Mouse (Mus musculus): ENCODE data around the gene Polr2c. TPM values are rescaled to one million over a fixed set of nuclear protein-coding genes. Genes with fewer than 3 reads are reported as not detected.
A peak's percentile ranks its signal among the peaks of the same experiment; 100 is the strongest.

Polr2c gene
- 10 to 100 TPM; 72.1 to 79.8 TPM for total RNA-seq (2021)
- long read RNA-seq, experiment 1, transcript Polr2c-201 (9 exons, 1,580 nt) = major isoform, 61 of 107 reads
- long read RNA-seq, experiment 1, partial matches to known transcripts = 0 of 107 reads
- long read RNA-seq, experiment 1, other reads (novel, unspliced or antisense) = 46 of 107 reads
- long read RNA-seq, experiment 2, transcript Polr2c-201 (9 exons, 1,580 nt) = major isoform, 33 of 60 reads
- long read RNA-seq, experiment 2, partial matches to known transcripts = 0 of 60 reads
- long read RNA-seq, experiment 2, other reads (novel, unspliced or antisense) = 26 of 60 reads

DNA sequence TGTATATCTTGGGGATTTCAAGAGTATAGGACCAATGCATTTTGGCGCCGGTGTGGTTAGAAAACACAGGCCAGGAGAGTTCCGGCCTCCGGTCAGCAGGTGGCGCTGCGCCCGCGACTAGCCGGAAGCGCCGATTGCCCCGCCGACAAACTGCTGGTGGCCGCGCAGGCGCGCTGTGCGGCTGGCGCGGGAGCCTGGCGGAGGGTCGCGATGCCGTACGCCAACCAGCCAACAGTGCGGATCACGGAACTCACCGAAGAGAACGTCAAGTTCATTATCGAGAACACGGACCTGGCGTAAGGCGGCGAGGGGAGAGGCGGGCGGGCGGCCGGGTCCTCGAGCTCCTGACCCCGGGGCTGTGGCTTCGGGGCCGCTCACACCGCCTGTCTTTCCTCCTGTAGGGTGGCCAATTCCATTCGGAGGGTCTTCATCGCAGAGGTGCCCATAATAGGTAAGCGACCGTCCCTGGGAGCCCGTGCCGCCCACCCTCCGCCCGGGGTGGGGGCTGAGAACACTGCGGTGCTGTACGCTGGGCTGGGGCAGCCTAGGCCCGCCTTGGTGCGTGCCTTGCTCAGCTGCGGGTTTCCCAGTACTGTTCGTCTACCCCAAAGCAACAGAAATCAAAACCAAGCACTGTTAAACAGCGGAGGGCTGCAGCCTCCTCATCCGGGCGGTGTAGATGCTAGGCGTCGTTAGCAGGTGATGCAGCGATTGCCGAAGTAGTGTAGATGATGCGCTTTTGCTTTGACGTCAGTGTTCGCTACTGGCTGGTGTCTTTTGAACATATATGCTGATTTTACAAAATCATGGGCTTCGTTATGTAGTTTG lies at the start of gene Polr2c:
Polr2c (plus strand) TSS at position 105 of the 828 bp plus-strand sequence.
- intact Hi-C loops (cut with DNase I) = no loop called here
- TF ChIP-seq CTCF (IDR thresholded peaks at IDR 0.05) = peak; percentile 99

DNA sequence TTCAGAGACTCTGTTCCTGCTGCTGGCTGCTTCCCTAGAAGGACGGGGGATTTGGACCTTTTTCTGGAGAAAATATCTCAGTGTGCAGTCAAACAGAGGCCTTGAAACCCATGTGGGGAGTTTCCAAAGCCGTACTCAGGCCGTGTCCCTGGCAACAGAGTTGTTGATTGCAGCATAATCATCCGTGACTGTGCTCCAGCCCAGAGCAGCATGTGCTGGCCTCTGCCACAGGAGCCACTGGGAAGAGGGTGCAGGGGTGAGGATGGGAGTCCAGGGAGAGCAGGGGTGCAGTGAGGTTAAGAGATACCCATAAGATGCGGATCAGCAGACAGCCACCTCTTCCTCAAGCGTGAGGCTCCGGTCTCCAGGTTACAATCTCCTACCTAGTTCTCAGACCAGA lies 49.7 kb upstream of the Polr2c start:
- Histone ChIP-seq H3K27ac (no peak overlapping the region), H3K4me3 (no peak overlapping the region)
- intact Hi-C loops (cut with DNase I) = no loop called here
- no peak for TF ChIP-seq CTCF (IDR thresholded peaks at IDR 0.05)
- no peak for DNase-seq (ENCODE audit: extremely low spot score in 1 of 2, low spot score in 2 of 2)

More for the DNA sequence above, at the start of gene Polr2c:
- Histone ChIP-seq H3K4me3 (peak within 1 kb of the TSS; percentile 96), H3K27ac (peak within 1 kb of the TSS; percentile 93)
- DNase-seq (ENCODE audit: extremely low spot score in 1 of 2, low spot score in 2 of 2) = peak; percentile 89 to 96

DNA sequence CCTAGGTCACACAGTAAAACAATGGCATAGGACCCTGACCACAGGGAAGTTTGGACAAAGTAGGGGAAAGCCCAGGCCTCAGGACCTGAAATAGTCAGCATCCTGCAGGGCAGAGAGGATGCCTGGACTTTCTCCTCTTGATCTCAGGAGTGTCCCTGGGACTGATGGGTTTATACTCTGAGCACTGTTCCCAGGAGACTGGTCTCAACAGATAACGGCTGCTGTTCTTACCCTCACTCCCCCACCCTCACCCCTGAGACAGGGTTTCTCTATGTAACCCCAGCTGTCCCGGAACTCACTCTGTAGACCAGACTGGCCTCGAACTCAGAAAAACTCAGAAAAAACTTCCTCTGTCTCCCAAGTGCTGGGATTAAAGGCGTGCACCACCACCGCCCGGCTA lies 48.9 kb upstream of the Polr2c start:
- H3K27ac ChIP-seq = no peak overlapping the region
- DNase-seq (ENCODE audit: extremely low spot score in 1 of 2, low spot score in 2 of 2) = no peak
- TF ChIP-seq CTCF (IDR thresholded peaks at IDR 0.05) = no peak
- H3K4me3 ChIP-seq = no peak overlapping the region
- intact Hi-C loops (cut with DNase I) = no loop called here

DNA sequence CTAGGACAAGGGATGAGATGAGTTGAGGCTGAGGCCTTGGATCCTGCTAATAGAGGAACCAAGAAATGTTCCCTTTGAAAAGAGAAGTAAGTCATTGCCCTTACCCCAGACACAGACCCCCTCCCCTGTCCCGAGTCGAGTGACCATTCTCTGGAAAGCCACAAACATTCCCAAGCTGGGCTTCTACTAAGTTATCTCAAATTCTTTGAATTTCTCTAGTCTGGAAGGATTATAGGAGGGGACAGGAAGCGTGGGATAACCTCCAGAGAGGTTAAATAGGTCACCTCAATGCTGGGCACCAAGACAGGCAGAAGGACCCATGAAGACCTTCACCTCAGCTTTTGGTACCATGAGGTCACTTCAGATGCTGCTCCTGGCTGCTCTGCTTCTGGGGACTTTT lies 47.1 kb upstream of the Polr2c start, which contains the start of gene Ccl17:
Ccl17 (plus strand) TSS at position 301 of the 400 bp plus-strand sequence.
- TF ChIP-seq CTCF (IDR thresholded peaks at IDR 0.05) = no peak
- intact Hi-C loops (cut with DNase I) = loop anchor here (5.0 to 10.0 kb wide), 2 partner anchors 208 to 285 kb away; partner anchors contain the start of genes Fam192a and Rspry1
- no peak for DNase-seq (ENCODE audit: extremely low spot score in 1 of 2, low spot score in 2 of 2)
- Histone ChIP-seq H3K27ac (peak within 1 kb of the TSS; percentile 58), H3K4me3 (no peak within 1 kb of the TSS)

DNA sequence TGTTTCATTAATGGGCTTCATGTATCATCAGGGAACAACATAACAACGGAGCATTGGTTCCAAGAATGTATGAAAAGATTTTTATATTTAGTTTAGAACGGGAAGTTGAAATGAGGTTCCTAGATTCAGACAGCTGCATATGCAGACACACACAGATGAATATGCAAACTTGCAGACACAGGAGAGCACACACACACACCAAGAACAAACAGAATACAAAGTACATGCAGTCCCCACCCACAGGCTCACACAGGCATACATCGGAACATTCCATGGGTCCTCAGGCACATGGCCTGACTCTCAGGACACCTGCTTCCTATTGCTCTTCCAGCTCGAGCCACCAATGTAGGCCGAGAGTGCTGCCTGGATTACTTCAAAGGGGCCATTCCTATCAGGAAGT lies 46.4 kb upstream of the Polr2c start:
- intact Hi-C loops (cut with DNase I) = loop anchor here (5.0 to 10.0 kb wide), 2 partner anchors 209 to 286 kb away; partner anchors contain the start of genes Fam192a and Rspry1
- no peak for TF ChIP-seq CTCF (IDR thresholded peaks at IDR 0.05)
- DNase-seq (ENCODE audit: extremely low spot score in 1 of 2, low spot score in 2 of 2) = no peak
- H3K4me3 ChIP-seq = no peak overlapping the region
- peak overlapping the region; percentile 44; the same call in 1 of the 2 replicates for H3K27ac ChIP-seq

DNA sequence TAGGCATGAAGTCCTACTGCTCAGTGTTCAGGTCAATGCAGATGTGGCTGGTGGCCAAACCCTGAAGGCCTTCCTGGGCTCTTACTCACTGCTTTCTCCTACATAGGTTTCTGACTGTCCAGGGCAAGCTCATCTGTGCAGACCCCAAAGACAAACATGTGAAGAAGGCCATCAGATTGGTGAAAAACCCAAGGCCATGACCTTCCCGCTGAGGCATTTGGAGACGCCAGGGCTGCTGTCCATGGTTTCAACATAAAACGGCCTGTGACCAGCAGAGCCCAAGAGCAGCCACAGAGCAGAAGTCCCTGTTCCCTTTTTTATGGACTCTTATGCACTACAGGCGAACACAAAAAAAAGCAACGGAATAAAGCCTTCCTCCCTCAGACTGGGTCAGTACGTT lies 45.6 kb upstream of the Polr2c start:
- no peak for TF ChIP-seq CTCF (IDR thresholded peaks at IDR 0.05)
- intact Hi-C loops (cut with DNase I) = loop anchor here (2.0 to 10.0 kb wide), 3 partner anchors 39 to 287 kb away; partner anchors contain the start of genes Cx3cl1, Fam192a and Rspry1
- H3K4me3 ChIP-seq = no peak overlapping the region
- no peak for DNase-seq (ENCODE audit: extremely low spot score in 1 of 2, low spot score in 2 of 2)
- peak overlapping the region; percentile 47 for H3K27ac ChIP-seq

DNA sequence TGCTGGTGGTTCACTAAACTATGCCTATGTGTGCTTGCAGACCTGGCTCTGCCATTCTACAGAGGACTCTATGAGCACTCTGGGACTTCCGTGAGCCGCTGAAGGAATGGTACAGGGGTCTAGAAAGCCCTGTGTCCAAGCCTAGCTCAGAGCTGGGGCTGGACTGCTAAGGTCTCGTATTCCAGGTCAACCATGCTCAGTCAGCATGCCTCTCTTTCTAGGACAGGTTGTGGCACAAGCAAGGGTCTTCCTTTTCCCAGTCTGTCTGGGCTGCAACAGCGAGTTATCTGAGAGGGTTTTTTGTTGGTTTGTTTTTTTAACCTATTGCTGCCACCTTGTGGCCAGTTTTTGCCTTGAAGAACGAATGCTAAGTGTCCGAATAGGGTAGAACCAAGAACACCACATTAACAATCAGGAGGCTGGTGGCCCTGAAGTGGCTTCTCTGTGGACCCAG lies 44.6 kb upstream of the Polr2c start:
- Histone ChIP-seq H3K4me3 (peak overlapping the region; percentile 15; the same call in 1 of the 2 replicates), H3K27ac (peak overlapping the region; percentile 77)
- TF ChIP-seq CTCF (IDR thresholded peaks at IDR 0.05) = peak; percentile 79
- intact Hi-C loops (cut with DNase I) = loop anchor here (1.0 to 10.0 kb wide), 4 partner anchors 40 to 288 kb away; partner anchors contain the start of genes Cx3cl1, Fam192a and Rspry1
- peak; percentile 86 to 89 for DNase-seq (ENCODE audit: extremely low spot score in 1 of 2, low spot score in 2 of 2)

DNA sequence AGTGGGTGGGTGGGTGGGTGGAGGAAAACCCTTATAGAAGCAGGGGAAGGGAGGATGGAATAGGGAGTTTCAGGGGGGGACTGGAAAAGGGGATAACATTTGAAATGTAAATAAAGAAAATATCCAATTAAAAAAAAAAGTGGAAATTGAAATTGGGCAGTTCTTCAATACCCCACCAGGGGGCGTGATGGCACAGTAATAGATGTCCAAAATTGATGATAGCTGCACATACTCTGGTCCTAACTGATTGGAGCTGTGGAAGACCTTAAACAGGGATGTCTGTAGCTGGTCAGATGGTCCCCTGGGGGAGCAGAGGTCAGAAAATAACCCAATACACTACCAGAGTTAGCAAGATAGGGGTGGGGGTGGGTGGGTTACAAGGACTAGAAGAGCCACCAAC lies 42.7 kb upstream of the Polr2c start:
- no peak for DNase-seq (ENCODE audit: extremely low spot score in 1 of 2, low spot score in 2 of 2)
- H3K27ac ChIP-seq = no peak overlapping the region
- no peak overlapping the region for H3K4me3 ChIP-seq
- TF ChIP-seq CTCF (IDR thresholded peaks at IDR 0.05) = peak; percentile 80
- intact Hi-C loops (cut with DNase I) = loop anchor here (2.0 to 10.0 kb wide), 3 partner anchors 94 to 290 kb away; partner anchors contain the start of genes Fam192a and Rspry1

DNA sequence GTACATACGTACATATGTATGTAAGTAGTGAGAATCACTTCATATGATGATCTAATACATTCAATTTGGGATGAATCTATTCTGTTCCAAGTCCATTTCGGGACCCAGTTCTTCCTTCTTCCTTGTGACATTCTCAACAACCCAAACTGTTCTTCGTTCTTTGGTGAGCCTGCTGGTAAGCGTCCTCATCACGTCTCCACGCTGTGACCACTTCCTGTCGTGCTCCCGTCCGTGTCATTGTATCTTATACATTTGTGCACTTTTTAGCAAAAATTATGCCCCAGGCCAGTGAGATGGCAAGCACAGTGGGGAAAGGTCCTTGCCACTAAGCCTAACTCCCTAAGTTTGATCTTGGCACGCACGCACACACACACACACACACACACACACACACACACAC lies 39.3 kb upstream of the Polr2c start:
- Histone ChIP-seq H3K4me3 (no peak overlapping the region), H3K27ac (no peak overlapping the region)
- intact Hi-C loops (cut with DNase I) = loop anchor here (10.0 kb wide), 1 partner anchor 293 kb away; no protein-coding TSS in a partner anchor
- no peak for DNase-seq (ENCODE audit: extremely low spot score in 1 of 2, low spot score in 2 of 2)
- TF ChIP-seq CTCF (IDR thresholded peaks at IDR 0.05) = no peak

DNA sequence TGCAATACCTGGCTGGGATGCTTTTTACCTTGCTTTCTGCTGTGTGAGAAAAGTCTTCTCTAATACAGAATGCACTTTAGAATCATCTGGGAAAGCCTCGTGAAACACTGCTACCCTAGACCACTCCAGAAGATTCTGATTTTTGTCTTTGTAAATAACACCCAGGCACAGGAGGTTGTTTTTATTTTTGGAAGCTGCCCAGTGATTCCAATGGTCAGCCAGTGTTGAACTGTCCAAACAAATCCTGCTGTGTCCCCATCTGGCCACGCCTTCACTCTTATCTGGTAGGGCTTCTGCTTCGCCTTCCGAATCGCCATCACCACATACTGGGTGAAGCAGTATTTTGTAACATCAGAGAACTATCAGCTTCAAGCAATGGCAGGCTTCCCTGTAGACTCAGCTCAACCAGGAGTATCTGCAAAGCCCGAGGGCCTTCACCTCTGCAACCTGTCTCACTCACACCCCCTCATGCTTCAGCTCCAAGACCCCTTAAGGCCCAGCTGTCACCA lies 37.5 kb upstream of the Polr2c start:
- DNase-seq (ENCODE audit: extremely low spot score in 1 of 2, low spot score in 2 of 2) = no peak
- intact Hi-C loops (cut with DNase I) = loop anchor here (10.0 kb wide), 1 partner anchor 295 kb away; no protein-coding TSS in a partner anchor
- no peak overlapping the region for H3K27ac ChIP-seq
- H3K4me3 ChIP-seq = no peak overlapping the region
- no peak for TF ChIP-seq CTCF (IDR thresholded peaks at IDR 0.05)

DNA sequence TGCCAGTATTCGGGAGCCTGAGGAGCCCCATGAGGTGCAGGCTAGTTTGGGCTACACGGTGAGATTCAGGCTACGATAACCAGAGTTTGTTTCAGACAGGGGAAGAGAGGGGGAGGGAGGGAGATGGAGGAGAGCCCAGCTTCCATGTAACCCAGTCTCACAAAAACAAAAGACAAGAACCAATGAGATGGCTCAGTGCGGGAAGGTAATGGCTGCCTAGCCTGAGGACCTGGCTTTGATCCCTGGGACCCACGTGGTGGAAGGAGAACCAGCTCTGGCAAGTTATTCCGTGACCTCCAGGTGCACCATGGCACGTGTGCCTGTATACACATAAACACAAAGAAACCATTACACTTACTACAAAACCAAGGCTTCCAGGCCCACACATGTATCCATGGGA lies 36.7 kb upstream of the Polr2c start:
- DNase-seq (ENCODE audit: extremely low spot score in 1 of 2, low spot score in 2 of 2) = no peak
- no peak overlapping the region for H3K4me3 ChIP-seq
- TF ChIP-seq CTCF (IDR thresholded peaks at IDR 0.05) = no peak
- intact Hi-C loops (cut with DNase I) = no loop called here
- no peak overlapping the region for H3K27ac ChIP-seq
